Mouse (Mus musculus) ES-E14 (cell line): ENCODE results near the gene Sec14l1. TPM values are rescaled to one million over a fixed set of nuclear protein-coding genes. Genes with fewer than 3 reads are reported as not detected.

Source experiments
- DNase-seq: peaks from one replicate; pipeline ENCODE4 v3.0.0-alpha.2; 2013; ENCODE audit warnings: low read depth, low spot score
- H3K27ac ChIP-seq: 2 replicates; pipeline ENCODE4 v1.5.1; 2012; ENCODE audit warnings: low read depth, mild to moderate bottlenecking, low read length, moderate library complexity, mixed read lengths; ENCODE audit not compliant: poor library complexity, insufficient read depth, severe bottlenecking
- H3K36me3 ChIP-seq: 2 replicates; pipeline ENCODE4 v1.6.1; 2012; ENCODE audit warnings: mild to moderate bottlenecking, low read length, moderate library complexity, mixed read lengths; ENCODE audit not compliant: control insufficient read depth, poor library complexity, insufficient read depth, severe bottlenecking
- H3K4me1 ChIP-seq, 2 experiments: fragments of 150-350 bp in 1 of 2; sonication (generic) in 1 of 2; 2 replicates each; pipeline ENCODE4 v1.6.1; 2012; ENCODE audit warnings: low read length in 2 of 2, mild to moderate bottlenecking in 1 of 2, mixed read lengths in 1 of 2; ENCODE audit not compliant: control insufficient read depth in 2 of 2, insufficient read depth in 2 of 2, poor library complexity in 1 of 2
- H3K4me3 ChIP-seq, 2 experiments: fragments of 150-350 bp in 1 of 2; sonication (generic) in 1 of 2; 2 replicates each; pipeline ENCODE4 v1.5.1; 2012; ENCODE audit warnings: low read length in 2 of 2, low read depth in 1 of 2, mild to moderate bottlenecking in 1 of 2, mixed read lengths in 1 of 2; ENCODE audit not compliant: insufficient read depth in 1 of 2, poor library complexity in 1 of 2, severe bottlenecking in 1 of 2
- H3K9ac ChIP-seq: 2 replicates; pipeline ENCODE4 v1.6.1; 2012; ENCODE audit warnings: low read depth, mild to moderate bottlenecking, low read length, mixed read lengths; ENCODE audit not compliant: poor library complexity, insufficient read depth, severe bottlenecking
- H3K9me3 ChIP-seq: fragments of 150-350 bp; sonication (generic); 2 replicates; pipeline ENCODE4 v1.6.1; 2012; ENCODE audit warnings: low read depth, mild to moderate bottlenecking, low read length; ENCODE audit not compliant: control insufficient read depth, insufficient read depth
- CHD2 ChIP-seq: IDR thresholded peaks from 2 replicates; pipeline ENCODE4 v1.6.1; 2014; ENCODE audit warnings: mild to moderate bottlenecking, low read depth, low read length, inconsistent platforms
- HCFC1 ChIP-seq: IDR thresholded peaks from 2 replicates; pipeline ENCODE4 v1.6.1; 2012; ENCODE audit warnings: low read length, inconsistent platforms, borderline replicate concordance; ENCODE audit not compliant: insufficient read depth
- MAFK ChIP-seq: IDR thresholded peaks from 2 replicates; pipeline ENCODE4 v1.6.1; 2014; ENCODE audit warnings: mild to moderate bottlenecking, low read depth, low read length, inconsistent platforms; ENCODE audit not compliant: insufficient read depth
- ZC3H11A ChIP-seq: IDR thresholded peaks from 2 replicates; pipeline ENCODE4 v1.6.1; 2012; ENCODE audit warnings: low read depth, mild to moderate bottlenecking, inconsistent platforms, low read length, borderline replicate concordance
- ZNF384 ChIP-seq: IDR thresholded peaks from 2 replicates; pipeline ENCODE4 v1.6.1; 2012; ENCODE audit warnings: low read depth, low read length, inconsistent platforms
- in situ Hi-C, 2 experiments: fragments of 600-800 bp; cut with MboI; formaldehyde crosslinking; loops; one replicate each; pipeline ENCODE4 v1.15.1; 2025; ENCODE audit warnings: low sequenced_read_pairs in 2 of 2, inconsistent platforms in 1 of 2; ENCODE audit not compliant: unreplicated experiment in 2 of 2
- total RNA-seq: library from RNA; depleted of rRNA; stranded (reverse); fragments of 300-350 nt; gene quantifications from 2 replicates; pipeline ENCODE4 v1.2.3, GENCODE M21; 2012

The Sec14l1 gene
- total RNA-seq, 1 experiment: 36.7 TPM

GRCm38 (mm10) chr11:117201846-117202245 lies 86.9 kb downstream of the Sec14l1 start:
- H3K9me3 ChIP-seq: no peaks in the 10 kb centered on the region
- no peak overlapping the region for H3K9ac ChIP-seq
- no peak for TF ChIP-seq MAFK
- H3K4me1 ChIP-seq: peaks cover 0 to 4% of the 10 kb centered on the region in 2 experiments; a peak in 1 of 4 replicates
- no peak overlapping the region for H3K4me3 ChIP-seq
- DNase-seq: no peak
- in situ Hi-C loops: no loop called here
- no peak overlapping the region for H3K27ac ChIP-seq
- H3K36me3 ChIP-seq: no peaks in the 10 kb centered on the region

GRCm38 (mm10) chr11:117204606-117205005 lies 89.6 kb downstream of the Sec14l1 start:
- H3K9ac ChIP-seq: no peak overlapping the region
- in situ Hi-C loops: no loop called here
- peaks cover 4 to 9% of the 10 kb centered on the region in 2 experiments; a peak in 1 of 4 replicates for H3K4me1 ChIP-seq
- H3K27ac ChIP-seq: no peak overlapping the region
- H3K4me3 ChIP-seq: no peak overlapping the region
- no peak for TF ChIP-seq ZNF384
- no peak for TF ChIP-seq ZC3H11A
- TF ChIP-seq HCFC1: no peak
- TF ChIP-seq MAFK: no peak
- no peaks in the 10 kb centered on the region for H3K36me3 ChIP-seq
- no peaks in the 10 kb centered on the region for H3K9me3 ChIP-seq
- no peak for DNase-seq

- DNase-seq: no peak
- H3K4me1 ChIP-seq: peaks cover 4 to 9% of the 10 kb centered on the region in 2 experiments; a peak in 1 of 4 replicates
- no peak overlapping the region for H3K27ac ChIP-seq
- in situ Hi-C loops: no loop called here
- H3K9me3 ChIP-seq: no peaks in the 10 kb centered on the region
- no peak for TF ChIP-seq HCFC1
- no peak for TF ChIP-seq ZC3H11A
- TF ChIP-seq ZNF384: no peak
- TF ChIP-seq CHD2: no peak
- TF ChIP-seq MAFK: no peak
- no peak overlapping the region for H3K4me3 ChIP-seq
- H3K9ac ChIP-seq: no peak overlapping the region
- no peaks in the 10 kb centered on the region for H3K36me3 ChIP-seq
Observed at GRCm38 (mm10) chr11:117205042-117205441, 90.1 kb downstream of the Sec14l1 start.

GRCm38 (mm10) chr11:117205447-117205846 lies 90.5 kb downstream of the Sec14l1 start:
- H3K4me1 ChIP-seq: peaks cover 4 to 9% of the 10 kb centered on the region in 2 experiments; a peak in 1 of 4 replicates
- no peak overlapping the region for H3K9ac ChIP-seq
- in situ Hi-C loops: no loop called here
- H3K36me3 ChIP-seq: no peaks in the 10 kb centered on the region
- no peak for DNase-seq
- no peak overlapping the region for H3K27ac ChIP-seq
- H3K9me3 ChIP-seq: no peaks in the 10 kb centered on the region
- TF ChIP-seq ZC3H11A: no peak
- TF ChIP-seq ZNF384: no peak
- no peak for TF ChIP-seq CHD2
- TF ChIP-seq MAFK: no peak
- no peak for TF ChIP-seq HCFC1
- no peak overlapping the region for H3K4me3 ChIP-seq

- DNase-seq: no peak
Observed at GRCm38 (mm10) chr11:117207436-117207835, 92.5 kb downstream of the Sec14l1 start.

More at GRCm38 (mm10) chr11:117207436-117207835, 92.5 kb downstream of the Sec14l1 start:
- in situ Hi-C loops: no loop called here
- no peaks in the 10 kb centered on the region for H3K36me3 ChIP-seq
- H3K27ac ChIP-seq: no peak overlapping the region
- no peaks in the 10 kb centered on the region for H3K9me3 ChIP-seq
- no peak overlapping the region for H3K4me3 ChIP-seq
- H3K4me1 ChIP-seq: peaks cover 4 to 9% of the 10 kb centered on the region in 2 experiments; a peak in 1 of 4 replicates
- no peak for TF ChIP-seq ZC3H11A
- no peak for TF ChIP-seq ZNF384
- TF ChIP-seq HCFC1: no peak
- no peak for TF ChIP-seq CHD2
- no peak for TF ChIP-seq MAFK
- H3K9ac ChIP-seq: no peak overlapping the region
